Mouse (Mus musculus) neural tube, embryonic 11.5 days (tissue): ENCODE data around the gene A730049H05Rik. TPM values are rescaled to one million over a fixed set of nuclear protein-coding genes. Genes with fewer than 3 reads are reported as not detected.

Experiments used
- ATAC-seq: fragments of 200-750 bp; cut with Nextera tagmentation; 2 replicates; pipeline ENCODE4 v1.8.0; 2017; ENCODE audit warnings: moderate number of reproducible peaks, mild to moderate bottlenecking, moderate TSS enrichment, moderate library complexity; ENCODE audit not compliant: insufficient read depth, low FRiP score, low TSS enrichment
- DNase-seq: peaks from one replicate; pipeline ENCODE4 v3.0.0-alpha.2; 2015; ENCODE audit warnings: low spot score
- H3K27ac ChIP-seq: fragments of 300-500 bp; sonication (generic); 2 replicates; pipeline ENCODE4 v1.5.1; 2014; ENCODE audit warnings: low read depth, mild to moderate bottlenecking, low read length
- H3K27me3 ChIP-seq: fragments of 300-500 bp; sonication (generic); 2 replicates; pipeline ENCODE4 v1.6.1; 2014; ENCODE audit warnings: mild to moderate bottlenecking, low read length, mixed read lengths; ENCODE audit not compliant: control insufficient read depth, insufficient read depth
- H3K36me3 ChIP-seq: fragments of 300-500 bp; sonication (generic); 2 replicates; pipeline ENCODE4 v1.6.1; 2014; ENCODE audit warnings: mild to moderate bottlenecking, low read length, moderate library complexity, mixed read lengths; ENCODE audit not compliant: control insufficient read depth, insufficient read depth
- H3K4me1 ChIP-seq: fragments of 300-500 bp; sonication (generic); 2 replicates; pipeline ENCODE4 v1.6.1; 2014; ENCODE audit warnings: low read length, mixed read lengths; ENCODE audit not compliant: control insufficient read depth, insufficient read depth
- H3K4me2 ChIP-seq: fragments of 300-500 bp; sonication (generic); 2 replicates; pipeline ENCODE4 v1.6.1; 2014; ENCODE audit warnings: low read depth, mild to moderate bottlenecking, moderate library complexity
- H3K4me3 ChIP-seq: fragments of 300-500 bp; sonication (generic); 2 replicates; pipeline ENCODE4 v1.5.1; 2014; ENCODE audit warnings: low read depth, low read length
- H3K9ac ChIP-seq: fragments of 300-500 bp; sonication (generic); 2 replicates; pipeline ENCODE4 v1.6.1; 2014; ENCODE audit warnings: mild to moderate bottlenecking, low read length
- H3K9me3 ChIP-seq: fragments of 300-500 bp; sonication (generic); 2 replicates; pipeline ENCODE4 v1.6.1; 2016; ENCODE audit warnings: low read length; ENCODE audit not compliant: control insufficient read depth
- WGBS: fragments of 180-500 bp; shearing (Covaris S2); extraction: QIAGEN DNeasy Blood & Tissue Kit; methylation state at CpG from one replicate; pipeline ENCODE4 v1.1.7; 2014; 5-methylcytosine and 5-hydroxymethylcytosine counted together
- polyA plus RNA-seq: library from polyadenylated mRNA; unstranded; fragments of >200 nt; fragmentation: Nextera tagmentation; extraction: Ambion mirVana; gene quantifications from 2 replicates; pipeline ENCODE4 v1.2.1, GENCODE M21; 2014

A730049H05Rik gene
- polyA plus RNA-seq, 1 experiment from 2014 or later = not detected

DNA sequence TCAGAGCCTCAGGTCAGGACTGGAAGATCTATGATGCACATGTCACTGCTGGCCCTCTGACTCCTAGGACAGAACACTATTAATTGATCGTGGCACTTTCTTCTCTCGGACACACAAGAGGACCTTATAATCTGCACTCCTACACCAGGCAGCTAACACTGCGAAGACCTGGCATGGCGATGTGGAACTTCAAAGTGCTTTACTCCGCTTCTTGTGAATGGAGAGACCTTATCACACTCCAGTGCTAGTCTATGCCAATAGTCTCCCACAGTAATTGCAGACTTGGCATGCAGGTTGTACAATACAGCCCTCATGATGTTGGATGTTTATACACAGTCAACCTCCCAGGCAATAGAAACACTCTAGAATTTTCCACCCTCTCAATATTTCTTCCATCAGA is 62.5 kb downstream of the A730049H05Rik start:
- no peaks in the 10 kb centered on the region for H3K36me3 ChIP-seq
- H3K4me2 ChIP-seq = no peak overlapping the region
- no peaks in the 10 kb centered on the region for H3K27me3 ChIP-seq
- no peak overlapping the region for H3K27ac ChIP-seq
- no peak for ATAC-seq
- 90% methylated on average over 5 of the region's 5 CpGs for WGBS
- H3K9ac ChIP-seq = no peak overlapping the region
- no peak overlapping the region for H3K4me3 ChIP-seq
- H3K9me3 ChIP-seq = no peaks in the 10 kb centered on the region
- DNase-seq = no peak
- no peaks in the 10 kb centered on the region for H3K4me1 ChIP-seq

DNA sequence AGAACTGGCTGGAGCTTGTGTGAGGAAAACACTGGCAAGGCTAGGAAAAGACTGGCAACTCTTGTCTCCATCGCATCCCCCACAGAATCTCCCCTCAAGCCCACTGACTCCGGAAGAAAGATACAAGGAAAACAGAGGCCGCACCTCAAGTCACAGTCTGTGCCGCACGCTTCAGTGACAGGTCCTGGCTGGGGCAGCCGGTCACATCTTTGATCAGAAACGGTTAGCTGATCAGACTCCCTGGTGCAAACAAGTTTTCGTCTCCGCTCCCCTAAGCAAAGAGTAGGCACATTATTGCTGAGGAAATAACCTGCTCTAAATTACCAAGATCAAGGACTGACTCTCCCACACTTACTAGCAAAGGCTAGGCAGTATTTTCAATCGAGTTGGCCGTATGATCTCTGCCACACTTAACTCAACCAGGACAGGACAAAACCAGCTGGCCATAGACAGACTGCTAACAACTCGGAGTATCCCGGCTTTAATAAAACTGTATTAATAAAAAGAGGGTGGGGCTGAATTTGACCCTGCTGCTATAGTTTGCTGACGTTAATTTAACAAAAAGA is 63.5 kb downstream of the A730049H05Rik start:
- ATAC-seq (no peak), DNase-seq (no peak)
- Histone ChIP-seq H3K27ac (no peak overlapping the region), H3K4me2 (no peak overlapping the region), H3K36me3 (no peaks in the 10 kb centered on the region), H3K27me3 (no peaks in the 10 kb centered on the region), H3K9ac (no peak overlapping the region), H3K4me3 (no peak overlapping the region), H3K4me1 (no peaks in the 10 kb centered on the region), H3K9me3 (no peaks in the 10 kb centered on the region)
- WGBS = 84% methylated on average over 14 of the region's 14 CpGs

DNA sequence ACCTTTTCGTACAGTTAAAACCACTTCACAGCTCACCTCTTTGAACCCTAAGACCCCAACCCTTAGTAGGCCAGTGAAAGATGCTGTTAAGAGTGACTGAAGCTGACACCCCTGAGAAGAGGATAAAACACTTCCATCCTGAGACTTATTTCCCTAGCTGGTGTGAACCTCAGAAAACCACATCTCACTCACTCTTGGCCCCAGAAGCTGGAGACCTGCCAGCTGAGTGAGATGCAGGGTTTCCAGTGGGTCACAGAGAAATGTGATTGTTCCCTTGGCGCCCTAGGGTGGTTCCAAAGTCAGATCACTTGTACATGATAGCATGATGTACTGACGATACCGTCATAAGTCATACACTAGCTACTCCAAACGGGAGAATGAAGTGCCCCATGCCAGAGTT is 66.2 kb downstream of the A730049H05Rik start:
- 83% methylated on average over 5 of the region's 5 CpGs for WGBS

DNA sequence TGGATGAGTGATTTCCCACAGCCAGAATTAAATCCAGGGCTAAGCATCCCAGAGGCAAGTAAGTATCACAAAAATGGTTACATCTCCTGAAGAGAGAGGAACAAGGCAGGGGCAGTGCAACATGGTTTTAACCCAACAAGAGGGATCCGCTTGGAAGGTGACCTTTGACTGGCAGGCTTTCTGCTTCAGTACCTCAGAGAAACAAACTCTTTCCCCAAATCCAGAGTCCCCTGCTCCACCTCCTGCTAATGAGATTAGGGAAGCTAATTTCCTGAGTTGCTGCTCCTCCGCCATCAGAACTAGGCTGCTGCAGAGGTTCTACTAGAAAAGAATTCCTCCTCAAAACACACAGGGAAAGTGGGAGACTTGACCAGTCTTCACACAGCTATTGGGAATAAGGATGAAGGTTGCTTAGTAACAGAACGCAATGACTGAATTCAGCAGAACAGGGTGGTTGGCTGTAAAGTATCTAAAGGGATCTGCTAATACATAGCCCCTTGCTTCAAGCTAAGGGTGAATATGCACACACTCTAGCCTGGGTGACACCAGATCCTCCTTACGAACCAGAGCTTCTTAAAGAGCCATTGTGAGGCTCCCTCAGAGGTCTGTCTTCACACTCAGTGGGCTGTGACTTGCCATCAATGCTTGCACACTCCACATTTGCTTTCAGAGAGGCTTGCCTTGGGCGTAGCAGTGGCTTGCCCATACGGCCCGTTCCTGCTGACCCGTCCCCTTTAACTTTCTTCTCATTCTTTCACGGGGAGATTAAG is 67.0 kb downstream of the A730049H05Rik start:
- Histone ChIP-seq H3K27ac (no peak overlapping the region), H3K9ac (no peak overlapping the region), H3K36me3 (no peaks in the 10 kb centered on the region), H3K4me1 (no peaks in the 10 kb centered on the region), H3K9me3 (no peaks in the 10 kb centered on the region), H3K4me3 (no peak overlapping the region), H3K27me3 (no peaks in the 10 kb centered on the region), H3K4me2 (no peak overlapping the region)
- DNase-seq = no peak
- WGBS = 60% methylated on average over 9 of the region's 9 CpGs
- no peak for ATAC-seq

More for the DNA sequence above, 66.2 kb downstream of the A730049H05Rik start:
- no peaks in the 10 kb centered on the region for H3K36me3 ChIP-seq
- no peak overlapping the region for H3K4me2 ChIP-seq
- no peak overlapping the region for H3K27ac ChIP-seq
- DNase-seq (no peak), ATAC-seq (no peak)
- no peaks in the 10 kb centered on the region for H3K4me1 ChIP-seq
- no peak overlapping the region for H3K9ac ChIP-seq
- H3K4me3 ChIP-seq = no peak overlapping the region
- no peaks in the 10 kb centered on the region for H3K9me3 ChIP-seq
- H3K27me3 ChIP-seq = no peaks in the 10 kb centered on the region

DNA sequence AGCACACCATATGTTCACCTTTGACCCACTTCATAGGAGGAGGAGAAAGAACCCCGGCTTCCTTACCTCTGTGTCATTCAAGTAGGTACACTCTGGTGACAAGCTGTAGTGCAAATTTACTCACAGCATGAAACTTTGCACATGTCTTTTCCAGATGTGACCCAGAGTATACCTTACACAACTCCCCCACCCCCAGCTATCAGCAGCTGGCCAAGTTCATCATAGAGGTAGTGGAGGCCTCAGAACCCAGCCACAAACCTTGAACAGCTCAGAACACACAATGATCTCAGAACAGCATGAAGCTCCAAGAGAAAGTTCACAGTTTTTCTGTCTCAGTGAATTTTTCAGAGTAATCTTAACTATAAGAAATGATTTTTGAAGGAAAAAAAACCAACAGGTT is 75.3 kb downstream of the A730049H05Rik start:
- H3K4me3 ChIP-seq = no peak overlapping the region
- H3K27ac ChIP-seq = no peak overlapping the region
- DNase-seq (no peak), ATAC-seq (no peak)
- H3K36me3 ChIP-seq = no peaks in the 10 kb centered on the region
- H3K9ac ChIP-seq = no peak overlapping the region
- no peak overlapping the region for H3K4me2 ChIP-seq
- 55% methylated on average over 1 of the region's 1 CpGs for whole genome bisulfite sequencing
- H3K9me3 ChIP-seq = no peaks in the 10 kb centered on the region
- H3K4me1 ChIP-seq = no peaks in the 10 kb centered on the region
- no peaks in the 10 kb centered on the region for H3K27me3 ChIP-seq

Other genes starting within 250 kb of the A730049H05Rik start
- 6.6 and 7.0 TPM in 2 replicates for gene Prickle2, start 110.3 kb upstream of the A730049H05Rik start, polyA plus RNA-seq
- gene Gm15737, start 52.9 kb downstream of the A730049H05Rik start, polyA plus RNA-seq = not detected in 2 replicates
- gene Adamts9, start 127.0 kb downstream of the A730049H05Rik start, polyA plus RNA-seq = 1.4 and 2.2 TPM in 2 replicates